ENCODE assay signal across 8 mouse cellular contexts in genomic region chr4:149846861-149847631, GRCm38 (mm10).
DNase-seq lines count a peak whose midpoint lies in the region; ATAC-seq lines count a peak whose summit lies in the region.

No protein-coding gene starts in this region.

- ATAC-seq in megakaryocyte, adult 5-6 weeks (ENCODE audit: poor library complexity, severe bottlenecking): 0 out of 2 replicates have a peak, but pooled peaks have one; percentile 4
- ATAC-seq in erythroblast, adult 5-6 weeks (replicated peaks; ENCODE audit: low FRiP score, poor library complexity, severe bottlenecking): no peak

- intact Hi-C loops in heart, postnatal 14 days (cut with DNase I): loop anchor here (5.0 kb wide), 1 partner anchor 40 kb away; no protein-coding TSS in a partner anchor

- peak; percentile 76 for DNase-seq in layer of hippocampus, adult 9-11 months
- DNase-seq in layer of hippocampus, adult 9-10 months (ENCODE audit: low spot score): no peak
- DNase-seq in gastrocnemius, adult 18-20 months (ENCODE audit: low spot score): peak; percentile 84
- DNase-seq in heart, postnatal 14 days: peak; percentile 70 to 74
- no peak for DNase-seq in thymus, adult 18-20 months
- no peak for DNase-seq in spleen, postnatal 14 days (ENCODE audit: low spot score in 2 of 2)

Comparison
In these comparisons a context has a peak if more than half of its experiments do, and no peak if none do; other contexts are left out.
1. DNase-seq: peak in layer of hippocampus, adult 9-11 months (single experiment), gastrocnemius, adult 18-20 months (single experiment) and heart, postnatal 14 days (2 of 2); none in layer of hippocampus, adult 9-10 months (single experiment), thymus, adult 18-20 months (0 of 2) and spleen, postnatal 14 days (0 of 2).